17 mouse cellular contexts compared by ENCODE assay signal in the genomic region with DNA sequence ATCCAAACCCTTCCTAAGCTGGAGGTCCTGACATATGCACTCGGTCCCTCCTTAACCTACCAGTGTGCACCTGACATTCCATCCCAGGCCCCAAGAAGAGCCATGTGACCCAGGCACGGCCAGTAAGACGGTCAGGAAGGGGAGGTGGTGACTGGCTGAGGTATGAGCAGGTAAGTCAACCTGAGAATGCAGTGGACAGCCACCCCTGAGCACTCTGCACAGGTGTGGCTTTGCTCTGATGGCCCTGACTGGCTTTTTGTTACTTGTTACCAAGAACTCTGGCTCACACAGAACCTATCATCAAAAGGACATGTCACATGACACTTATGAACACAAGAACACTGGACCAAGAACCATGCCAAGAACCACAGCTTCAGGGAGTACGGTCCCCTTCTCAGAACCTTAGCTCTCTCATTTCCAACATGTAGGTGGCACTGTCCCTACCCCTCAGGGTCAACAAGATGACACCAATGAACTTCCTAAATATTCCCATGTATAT. TPM values are rescaled to one million over a fixed set of nuclear protein-coding genes. Genes with fewer than 3 reads are reported as not detected.
A peak's percentile ranks its signal among the peaks of the same experiment; 100 is the strongest.
DNase-seq lines count a peak whose midpoint lies in the region; ATAC-seq and TF ChIP-seq lines count a peak whose summit lies in the region.
"Had no signal": no experiment of that assay in that cellular context is flagged by ENCODE, and none has a peak within 500 bp of the region (broad histone marks: within the 10 kb centered on the region; RNA-seq: fewer than 3 reads in every experiment).

No protein-coding gene starts in this region.

- H3K36me3 ChIP-seq in forebrain, embryonic 15.5 days, result no peaks in the 10 kb centered on the region
- peaks cover 25% of the 10 kb centered on the region for H3K36me3 ChIP-seq in forebrain, embryonic 12.5 days (replicated peaks)
- no peaks in the 10 kb centered on the region for H3K36me3 ChIP-seq in kidney, adult 2 months (ENCODE audit: control insufficient read depth, insufficient read depth, low read length)
- peaks cover 24% of the 10 kb centered on the region; the same call in 1 of the 2 replicates for H3K36me3 ChIP-seq in kidney, embryonic 14.5 days (ENCODE audit: control insufficient read depth, insufficient read depth, low read length)
- peaks cover 8% of the 10 kb centered on the region for H3K36me3 ChIP-seq in midbrain, embryonic 13.5 days
- peaks cover 34% of the 10 kb centered on the region for H3K36me3 ChIP-seq in midbrain, embryonic 10.5 days
- H3K36me3 ChIP-seq in neural tube, embryonic 14.5 days (ENCODE audit: control insufficient read depth, insufficient read depth, low read length), result no peaks in the 10 kb centered on the region

- peaks cover 57% of the 10 kb centered on the region for H3K4me1 ChIP-seq in forebrain, embryonic 15.5 days
- H3K4me1 ChIP-seq in forebrain, embryonic 12.5 days, result peaks cover 71% of the 10 kb centered on the region
- H3K4me1 ChIP-seq in kidney, adult 2 months (ENCODE audit: control insufficient read depth, insufficient read depth, low read length), result peaks cover 43% of the 10 kb centered on the region
- H3K4me1 ChIP-seq in kidney, embryonic 14.5 days (ENCODE audit: control insufficient read depth, insufficient read depth, low read length), result peaks cover 55% of the 10 kb centered on the region
- peaks cover 76% of the 10 kb centered on the region for H3K4me1 ChIP-seq in midbrain, embryonic 13.5 days (replicated peaks)
- peaks cover 63% of the 10 kb centered on the region for H3K4me1 ChIP-seq in midbrain, embryonic 10.5 days
- peaks cover 43% of the 10 kb centered on the region for H3K4me1 ChIP-seq in neural tube, embryonic 14.5 days (ENCODE audit: control insufficient read depth, insufficient read depth, low read length)

- H3K27ac ChIP-seq in forebrain, embryonic 15.5 days (replicated peaks), result 0 out of 2 replicates have a peak overlapping the region, but pooled peaks have one; percentile 32
- H3K27ac ChIP-seq in forebrain, embryonic 12.5 days, result no peak overlapping the region
- H3K27ac ChIP-seq in kidney, adult 2 months (ENCODE audit: insufficient read depth, low read depth, low read length), result peak overlapping the region; percentile 25
- H3K27ac ChIP-seq in kidney, embryonic 14.5 days (ENCODE audit: low read depth, low read length), result no peak overlapping the region
- no peak overlapping the region for H3K27ac ChIP-seq in midbrain, embryonic 13.5 days
- H3K27ac ChIP-seq in midbrain, embryonic 10.5 days (replicated peaks), result no peak overlapping the region
- H3K27ac ChIP-seq in neural tube, embryonic 14.5 days (ENCODE audit: low read depth, low read length), result peak overlapping the region; percentile 18; the same call in 1 of the 2 replicates

- WGBS in forebrain, embryonic 15.5 days, result 90% methylated on average over 4 of the region's 4 CpGs
- WGBS in forebrain, embryonic 12.5 days, result 87% methylated on average over 4 of the region's 4 CpGs
- 48% methylated on average over 4 of the region's 4 CpGs for WGBS in kidney, adult 2 months
- WGBS in kidney, embryonic 14.5 days, result 58% methylated on average over 4 of the region's 4 CpGs
- 93% methylated on average over 4 of the region's 4 CpGs for WGBS in midbrain, embryonic 13.5 days
- 89% methylated on average over 4 of the region's 4 CpGs for WGBS in midbrain, embryonic 10.5 days
- whole genome bisulfite sequencing in neural tube, embryonic 14.5 days, result 89% methylated on average over 4 of the region's 4 CpGs

- TF ChIP-seq CTCF in kidney, adult 2 months (conservative IDR thresholded peaks at IDR 0.05; ENCODE audit: insufficient read depth, insufficient read length, low read depth, low read length), result no peak

- no peak overlapping the region for H3K4me3 ChIP-seq in forebrain, embryonic 15.5 days
- H3K4me3 ChIP-seq in forebrain, embryonic 12.5 days (replicated peaks), result no peak overlapping the region
- no peak overlapping the region for H3K4me3 ChIP-seq in kidney, adult 2 months (ENCODE audit: insufficient read depth, low read depth, low read length)
- no peak overlapping the region for H3K4me3 ChIP-seq in kidney, embryonic 14.5 days (ENCODE audit: low read length)
- H3K4me3 ChIP-seq in midbrain, embryonic 13.5 days (replicated peaks), result no peak overlapping the region
- no peak overlapping the region for H3K4me3 ChIP-seq in midbrain, embryonic 10.5 days
- H3K4me3 ChIP-seq in neural tube, embryonic 14.5 days (ENCODE audit: low read depth, low read length), result no peak overlapping the region
- H3K4me3 ChIP-seq: myocyte had no signal

- H3K4me2 ChIP-seq in forebrain, embryonic 15.5 days (replicated peaks), result no peak overlapping the region
- H3K4me2 ChIP-seq in forebrain, embryonic 12.5 days, result no peak overlapping the region
- H3K4me2 ChIP-seq in kidney, embryonic 14.5 days (replicated peaks; ENCODE audit: low read depth, low read length), result no peak overlapping the region
- no peak overlapping the region for H3K4me2 ChIP-seq in midbrain, embryonic 13.5 days (replicated peaks)
- H3K4me2 ChIP-seq in neural tube, embryonic 14.5 days (ENCODE audit: low read depth, low read length), result no peak overlapping the region

- no peak overlapping the region for H3K9ac ChIP-seq in forebrain, embryonic 15.5 days (replicated peaks)
- H3K9ac ChIP-seq in forebrain, embryonic 12.5 days, result no peak overlapping the region
- no peak overlapping the region for H3K9ac ChIP-seq in kidney, embryonic 14.5 days (ENCODE audit: low read depth, low read length)
- H3K9ac ChIP-seq in midbrain, embryonic 13.5 days (replicated peaks), result peak overlapping the region; percentile 16; the same call in 1 of the 2 replicates
- H3K9ac ChIP-seq in neural tube, embryonic 14.5 days (replicated peaks; ENCODE audit: low read depth, low read length), result no peak overlapping the region

- ATAC-seq in forebrain, embryonic 15.5 days (replicated peaks), result no peak
- no peak for ATAC-seq in forebrain, embryonic 12.5 days (ENCODE audit: low FRiP score)
- no peak for ATAC-seq in kidney, embryonic 14.5 days (ENCODE audit: low FRiP score, low TSS enrichment)
- no peak for ATAC-seq in midbrain, embryonic 13.5 days
- no peak for ATAC-seq in neural tube, embryonic 14.5 days (ENCODE audit: low read depth)
- no peak for ATAC-seq in CD4-positive, CD25-positive, alpha-beta regulatory T cell, adult 4 months
- ATAC-seq: Patski had no signal

- no peak for TF ChIP-seq POLR2A in kidney, adult 2 months (IDR thresholded peaks at IDR 0.05; ENCODE audit: low read depth, low read length)

- H3K9me3 ChIP-seq in forebrain, embryonic 15.5 days, result no peaks in the 10 kb centered on the region
- no peaks in the 10 kb centered on the region for H3K9me3 ChIP-seq in forebrain, embryonic 12.5 days
- no peaks in the 10 kb centered on the region for H3K9me3 ChIP-seq in kidney, embryonic 14.5 days (ENCODE audit: control insufficient read depth, low read length)
- no peaks in the 10 kb centered on the region for H3K9me3 ChIP-seq in midbrain, embryonic 13.5 days
- H3K9me3 ChIP-seq in midbrain, embryonic 10.5 days (replicated peaks), result no peaks in the 10 kb centered on the region
- no peaks in the 10 kb centered on the region for H3K9me3 ChIP-seq in neural tube, embryonic 14.5 days (ENCODE audit: control insufficient read depth, low read length)

- H3K27me3 ChIP-seq in forebrain, embryonic 15.5 days, result no peaks in the 10 kb centered on the region
- H3K27me3 ChIP-seq in forebrain, embryonic 12.5 days, result no peaks in the 10 kb centered on the region
- H3K27me3 ChIP-seq in kidney, adult 2 months (replicated peaks; ENCODE audit: control insufficient read depth, insufficient read depth, low read length), result no peaks in the 10 kb centered on the region
- no peaks in the 10 kb centered on the region for H3K27me3 ChIP-seq in kidney, embryonic 14.5 days (ENCODE audit: control insufficient read depth, insufficient read depth, low read length)
- H3K27me3 ChIP-seq in midbrain, embryonic 13.5 days, result no peaks in the 10 kb centered on the region
- no peaks in the 10 kb centered on the region for H3K27me3 ChIP-seq in midbrain, embryonic 10.5 days (ENCODE audit: low read depth, poor library complexity, severe bottlenecking)
- no peaks in the 10 kb centered on the region for H3K27me3 ChIP-seq in neural tube, embryonic 14.5 days (ENCODE audit: control insufficient read depth, insufficient read depth, low read length)
- H3K27me3 ChIP-seq: Patski had no signal

- DNase-seq in kidney, adult 2 months, result peak; percentile 54
- no peak for DNase-seq in midbrain, embryonic 10.5 days (ENCODE audit: low spot score)
- DNase-seq: cerebellum, adult 9-11 months; embryo, embryonic 11 days; gastrocnemius, postnatal 36 days; kidney, postnatal 4 days; layer of hippocampus, postnatal 36 days; left cerebral cortex, postnatal 4 days; thymus, adult 18-20 months had no signal

RNA-seq across cellular contexts. Expression of gene Ncor2, which starts 53.0 kb away (rescaled TPM):
- polyA plus RNA-seq in forebrain, embryonic 15.5 days (2015; fragmentation: Nextera tagmentation; extraction: Ambion mirVana), result 30.2 and 31.6 TPM in 2 replicates
- 26.0 and 27.0 TPM in 2 replicates for polyA plus RNA-seq in forebrain, embryonic 12.5 days (2016; fragmentation: Nextera tagmentation; extraction: Ambion mirVana)
- 32.0 and 38.8 TPM in 2 replicates for polyA plus RNA-seq in kidney, adult 2 months (2012; rRNA removed)
- polyA plus RNA-seq in kidney, embryonic 14.5 days (2014; fragmentation: Nextera tagmentation; extraction: Ambion mirVana), result 34.6 and 35.0 TPM in 2 replicates
- 20.2 and 22.6 TPM in 2 replicates for polyA plus RNA-seq in midbrain, embryonic 13.5 days (2015; fragmentation: Nextera tagmentation; extraction: Ambion mirVana)
- polyA plus RNA-seq in midbrain, embryonic 10.5 days (2016; fragmentation: Nextera tagmentation; extraction: Ambion mirVana), result 16.2 and 19.1 TPM in 2 replicates
- 29.1 and 32.8 TPM in 2 replicates for polyA plus RNA-seq in neural tube, embryonic 14.5 days (2014; fragmentation: Nextera tagmentation; extraction: Ambion mirVana)
- 1 to 10 TPM; 4.0 to 6.1 TPM for polyA plus RNA-seq in CD4-positive, CD25-positive, alpha-beta regulatory T cell, adult 4 months (2017; shearing (Covaris generic))

Comparison
In these comparisons a context has a peak if more than half of its experiments do, and no peak if none do; other contexts are left out.
1. H3K27ac ChIP-seq: peak in forebrain, embryonic 15.5 days (single experiment), kidney, adult 2 months (single experiment) and neural tube, embryonic 14.5 days (single experiment); none in forebrain, embryonic 12.5 days (single experiment), kidney, embryonic 14.5 days (single experiment), midbrain, embryonic 13.5 days (single experiment) and midbrain, embryonic 10.5 days (single experiment).